Comparison of ENCODE assay signal across 8 mouse cellular contexts in the genomic region with DNA sequence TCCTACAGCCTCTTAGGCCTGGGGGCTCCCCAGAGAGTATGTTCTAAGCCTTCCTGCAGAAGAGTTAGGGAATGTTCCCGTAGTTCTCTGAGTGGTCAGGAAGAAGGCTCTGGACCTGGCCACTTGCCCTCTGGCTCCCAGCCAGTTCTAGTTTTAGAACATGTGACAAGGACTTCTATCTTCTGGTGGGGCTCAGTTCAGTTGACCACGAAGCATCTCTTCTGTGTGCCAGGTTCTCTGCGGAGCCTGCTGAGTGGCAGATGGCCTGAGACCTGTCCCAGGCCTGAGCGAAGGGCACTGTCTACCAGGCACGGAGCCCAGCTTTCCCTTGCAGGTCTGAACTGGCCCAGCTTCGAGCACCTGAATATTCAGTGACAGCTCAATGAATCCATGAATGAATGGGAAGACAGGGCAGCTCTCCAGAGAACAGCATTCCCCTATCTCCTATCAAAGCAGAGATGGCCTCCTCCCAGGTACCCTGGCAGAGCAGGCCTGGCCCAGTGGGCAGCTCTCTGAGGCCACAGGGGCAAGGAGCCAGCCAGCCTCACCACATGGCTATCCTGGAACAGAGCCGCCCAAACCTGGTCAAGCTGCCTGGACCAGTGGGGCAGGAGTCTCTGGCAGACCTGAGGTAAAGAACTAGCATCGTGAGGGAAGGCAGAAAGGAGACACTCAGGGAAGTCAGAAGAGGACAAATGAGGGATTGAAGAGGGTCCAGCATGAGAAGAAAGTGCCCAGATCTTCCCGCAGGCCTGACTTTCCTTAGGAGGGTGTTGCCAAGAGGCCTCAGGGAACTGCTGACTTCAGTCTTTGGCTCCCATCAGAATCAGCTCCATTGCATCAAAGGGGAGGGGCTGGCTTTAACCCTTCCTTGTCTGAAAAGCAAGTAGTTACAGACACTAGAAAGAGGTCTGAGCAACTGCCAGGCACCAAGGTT.
DNase-seq lines count a peak whose midpoint lies in the region; ATAC-seq lines count a peak whose summit lies in the region.

No protein-coding gene starts in this region.

- no peak for ATAC-seq in liver, embryonic 11.5 days (replicated peaks; ENCODE audit: low FRiP score)
- no peak for ATAC-seq in heart, embryonic 11.5 days (replicated peaks; ENCODE audit: insufficient number of reproducible peaks, low FRiP score, low TSS enrichment)
- 0 out of 2 replicates have a peak, but pooled peaks have one; percentile 12 for ATAC-seq in stomach, embryonic 15.5 days (ENCODE audit: insufficient read depth, low FRiP score, low read depth)

- no peak overlapping the region for H3K4me2 ChIP-seq in liver, embryonic 11.5 days
- H3K4me2 ChIP-seq in heart, embryonic 11.5 days = no peak overlapping the region
- H3K4me2 ChIP-seq in stomach, embryonic 15.5 days = no peak overlapping the region

- H3K9ac ChIP-seq in liver, embryonic 11.5 days (ENCODE audit: low read depth, low read length) = no peak overlapping the region
- peak overlapping the region; percentile 2; the same call in 1 of the 2 replicates for H3K9ac ChIP-seq in heart, embryonic 11.5 days (ENCODE audit: low read depth, low read length)
- no peak overlapping the region for H3K9ac ChIP-seq in stomach, embryonic 15.5 days

- H3K36me3 ChIP-seq in liver, embryonic 11.5 days (ENCODE audit: control insufficient read depth, insufficient read depth, low read length) = no peaks in the 10 kb centered on the region
- peaks cover 3% of the 10 kb centered on the region for H3K36me3 ChIP-seq in heart, embryonic 11.5 days (ENCODE audit: control insufficient read depth, insufficient read depth, low read length)
- no peaks in the 10 kb centered on the region for H3K36me3 ChIP-seq in stomach, embryonic 15.5 days

- 62% methylated on average over 9 of the region's 9 CpGs for WGBS in liver, embryonic 11.5 days
- 48% methylated on average over 9 of the region's 9 CpGs for WGBS in heart, embryonic 11.5 days (ENCODE audit: insufficient replicate concordance)
- WGBS in stomach, embryonic 15.5 days = 39% methylated on average over 9 of the region's 9 CpGs

- H3K9me3 ChIP-seq in liver, embryonic 11.5 days (ENCODE audit: control insufficient read depth, low read length) = no peaks in the 10 kb centered on the region
- no peaks in the 10 kb centered on the region for H3K9me3 ChIP-seq in heart, embryonic 11.5 days (replicated peaks; ENCODE audit: control insufficient read depth, low read length)
- H3K9me3 ChIP-seq in stomach, embryonic 15.5 days = no peaks in the 10 kb centered on the region

- no peak for DNase-seq in liver, embryonic 11.5 days (ENCODE audit: low spot score)
- no peak for DNase-seq in liver
- DNase-seq in cerebellum, postnatal 14 days = peak; percentile 100
- peak; percentile 95 for DNase-seq in kidney, postnatal 25 days
- no peak for DNase-seq in thymus, postnatal 4 days
- DNase-seq in thymus, postnatal 10 days (ENCODE audit: low spot score in 2 of 2) = no peak

- H3K27ac ChIP-seq in liver, embryonic 11.5 days (ENCODE audit: low read depth, low read length) = peak overlapping the region; percentile 38; the same call in 1 of the 2 replicates
- 0 out of 2 replicates have a peak overlapping the region, but pooled peaks have one; percentile 24 for H3K27ac ChIP-seq in heart, embryonic 11.5 days (ENCODE audit: low read depth, low read length)
- peak overlapping the region; percentile 60 for H3K27ac ChIP-seq in stomach, embryonic 15.5 days

- no peaks in the 10 kb centered on the region for H3K27me3 ChIP-seq in liver, embryonic 11.5 days (replicated peaks; ENCODE audit: control insufficient read depth, insufficient read depth, low read length)
- no peaks in the 10 kb centered on the region for H3K27me3 ChIP-seq in heart, embryonic 11.5 days (ENCODE audit: control insufficient read depth, insufficient read depth, low read length)
- H3K27me3 ChIP-seq in stomach, embryonic 15.5 days (replicated peaks) = no peaks in the 10 kb centered on the region

- peaks cover 41% of the 10 kb centered on the region for H3K4me1 ChIP-seq in liver, embryonic 11.5 days (replicated peaks; ENCODE audit: control insufficient read depth, insufficient read depth, low read length)
- peaks cover 44% of the 10 kb centered on the region for H3K4me1 ChIP-seq in heart, embryonic 11.5 days (ENCODE audit: control insufficient read depth, insufficient read depth, low read length)
- H3K4me1 ChIP-seq in stomach, embryonic 15.5 days = peaks cover 22% of the 10 kb centered on the region

- no peak overlapping the region for H3K4me3 ChIP-seq in liver, embryonic 11.5 days (ENCODE audit: low read depth, low read length)
- no peak overlapping the region for H3K4me3 ChIP-seq in heart, embryonic 11.5 days (ENCODE audit: low read depth, low read length)
- no peak overlapping the region for H3K4me3 ChIP-seq in stomach, embryonic 15.5 days (replicated peaks)

Comparison
In these comparisons a context has a peak if more than half of its experiments do, and no peak if none do; other contexts are left out.
1. DNase-seq: peak in cerebellum, postnatal 14 days (2 of 2) and kidney, postnatal 25 days (2 of 2); none in liver, embryonic 11.5 days (single experiment), liver (single experiment), thymus, postnatal 4 days (single experiment) and thymus, postnatal 10 days (0 of 2).
2. Peak in every context shown above with its lines, with median percentiles within 50 percentile points of each other: H3K27ac ChIP-seq.